Mouse (Mus musculus) embryo, embryonic 9.5 days (tissue): ENCODE measurements at regions not wholly inside any gene's neighbourhood (a gene's known extent, or its start where the extent isn't known, plus 50 kb on each side); places are given as distances from the start of the nearest gene placed in this dataset.

Source experiments
- DNase-seq: peaks from one replicate; pipeline ENCODE4 v3.0.0-alpha.2; 2017; ENCODE audit errors: extremely low spot score

- DNase-seq: no peak
Measured at GRCm38 (mm10) chr10:37449894-37450293, 311.2 kb upstream of the Marcks start.

GRCm38 (mm10) chr10:37447333-37448204, 308.8 kb upstream of the Marcks start:
- DNase-seq: no peak

GRCm38 (mm10) chr10:37439863-37440613, 301.3 kb upstream of the Marcks start:
- no peak for DNase-seq

DNA sequence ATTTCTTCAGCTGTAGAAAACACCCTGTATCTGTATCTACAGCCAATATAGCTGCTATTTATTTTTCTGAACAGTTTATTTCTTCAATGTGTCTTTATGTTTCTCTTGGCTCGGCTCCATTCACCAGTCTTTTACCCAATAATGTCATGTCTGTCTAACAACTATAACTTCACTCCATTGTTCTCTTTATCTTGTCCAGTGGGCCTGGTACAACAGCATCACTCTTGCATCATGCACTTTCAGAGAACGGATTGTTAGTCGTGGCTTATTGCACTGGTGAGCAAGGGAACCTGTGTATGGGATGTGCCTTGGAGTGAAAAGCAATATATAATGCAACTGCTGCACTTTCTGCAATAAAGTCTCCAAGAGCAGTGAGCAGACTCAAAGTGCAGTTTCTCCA, 299.6 kb upstream of the Marcks start:
- DNase-seq: no peak

DNA sequence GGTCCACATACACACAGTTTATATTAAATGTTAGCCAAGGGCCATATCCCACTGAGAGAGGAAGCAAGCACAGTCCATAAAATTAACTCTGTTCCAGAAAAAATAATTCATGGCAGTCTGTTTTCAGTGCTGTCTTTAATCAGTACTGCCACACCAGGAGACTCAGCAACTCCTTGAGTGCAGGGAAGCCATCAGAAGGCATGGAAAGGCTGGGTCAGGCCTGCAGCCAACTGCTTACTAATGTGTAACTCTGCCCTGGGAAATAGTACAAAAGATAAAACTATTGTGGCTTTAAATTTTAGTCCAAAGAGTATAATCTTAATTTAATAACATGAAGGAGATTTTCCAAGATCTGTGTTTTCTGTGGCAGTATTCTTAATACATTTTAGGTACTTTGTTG, 298.1 kb upstream of the Marcks start:
- no peak for DNase-seq

- no peak for DNase-seq
Measured at GRCm38 (mm10) chr10:37434229-37434628, 295.5 kb upstream of the Marcks start.

- no peak for DNase-seq
Measured at GRCm38 (mm10) chr10:37423047-37423446, 284.3 kb upstream of the Marcks start.

- no peak for DNase-seq
Measured at GRCm38 (mm10) chr10:37422612-37423011, 283.9 kb upstream of the Marcks start.

DNA sequence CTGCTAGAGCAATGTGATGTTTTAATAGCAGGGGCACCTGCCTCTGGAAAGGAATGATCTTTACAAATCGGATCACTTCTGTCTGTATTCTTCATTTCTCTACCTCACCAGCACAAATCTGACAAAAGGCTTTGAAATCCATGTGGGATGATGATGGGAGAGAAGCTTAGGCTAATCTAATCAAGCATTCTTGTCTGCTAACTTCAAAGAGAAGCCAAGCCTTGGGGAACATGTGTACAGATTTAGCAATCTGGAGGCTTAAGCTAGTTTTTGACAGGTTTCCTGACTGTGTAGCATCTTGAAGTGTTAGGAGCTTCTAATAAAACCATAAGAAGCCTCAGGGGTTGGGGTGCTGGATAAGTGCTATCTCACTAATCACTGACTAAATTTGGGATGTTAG, 277.6 kb upstream of the Marcks start:
- DNase-seq: no peak

DNA sequence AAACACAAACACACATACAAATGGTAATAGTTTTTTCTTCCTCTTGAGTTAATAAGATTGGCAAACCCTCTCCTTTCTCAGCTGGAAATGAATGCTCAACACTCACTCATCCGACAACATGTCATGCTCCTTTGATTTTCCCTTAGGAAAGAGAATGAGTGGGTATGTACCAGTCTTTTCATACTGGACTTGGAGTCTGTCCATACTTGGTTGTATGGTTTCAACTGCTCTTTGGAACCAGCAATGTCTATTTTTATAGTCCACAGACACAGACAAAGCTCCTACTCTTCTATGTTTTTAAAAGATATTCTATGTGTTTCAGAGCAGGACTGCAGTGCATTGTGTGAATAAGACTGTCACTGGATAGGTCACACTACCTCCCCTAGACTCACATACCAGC, 273.7 kb upstream of the Marcks start:
- DNase-seq: no peak

DNA sequence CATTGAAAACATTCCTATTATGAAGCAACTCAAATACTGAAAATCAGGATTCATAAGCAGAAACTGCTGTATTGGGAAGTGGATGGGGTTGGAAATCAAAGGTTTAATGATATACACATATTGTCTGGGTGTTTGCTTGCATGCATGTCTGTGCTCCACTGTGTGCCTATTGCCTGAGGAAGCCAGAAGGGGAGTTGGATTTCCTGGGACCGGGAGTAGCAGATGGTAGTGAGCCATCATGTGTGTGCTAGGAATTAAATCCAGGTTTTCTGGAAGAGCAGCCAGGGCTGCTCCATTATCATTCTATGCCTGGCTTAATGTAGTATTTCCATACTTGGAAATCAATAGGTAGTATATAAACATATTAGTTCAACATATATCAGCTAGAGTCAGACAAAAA, 271.0 kb upstream of the Marcks start:
- DNase-seq: no peak

GRCm38 (mm10) chr10:37407487-37407886, 268.8 kb upstream of the Marcks start:
- DNase-seq: no peak

GRCm38 (mm10) chr10:37404933-37405332, 266.2 kb upstream of the Marcks start:
- no peak for DNase-seq

GRCm38 (mm10) chr10:37404407-37404806, 265.7 kb upstream of the Marcks start:
- no peak for DNase-seq

GRCm38 (mm10) chr10:37402376-37402775, 263.7 kb upstream of the Marcks start:
- no peak for DNase-seq

- DNase-seq: no peak
Measured at GRCm38 (mm10) chr10:37400991-37401390, 262.3 kb upstream of the Marcks start.

DNA sequence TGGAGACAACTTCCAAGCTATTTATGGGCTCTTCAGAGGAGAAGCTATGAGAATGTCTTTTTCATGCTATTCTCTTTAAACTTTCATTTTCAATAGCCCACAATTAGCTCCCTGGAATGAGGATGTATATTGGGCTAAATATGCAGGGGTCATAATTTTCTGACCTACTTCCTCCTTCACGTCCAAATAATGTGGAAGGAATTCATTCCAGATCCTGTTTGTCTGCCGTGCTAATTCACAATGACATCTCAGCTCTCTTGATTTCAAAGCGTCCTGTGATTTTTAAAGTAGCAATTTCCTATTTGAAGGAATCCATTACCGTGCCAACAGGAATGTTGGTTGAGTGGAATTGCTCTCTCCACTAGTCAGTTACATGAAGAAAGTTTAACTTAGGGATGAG, 261.7 kb upstream of the Marcks start:
- DNase-seq: no peak

GRCm38 (mm10) chr10:37397271-37397991, 258.7 kb upstream of the Marcks start:
- peak; percentile 88 for DNase-seq

DNA sequence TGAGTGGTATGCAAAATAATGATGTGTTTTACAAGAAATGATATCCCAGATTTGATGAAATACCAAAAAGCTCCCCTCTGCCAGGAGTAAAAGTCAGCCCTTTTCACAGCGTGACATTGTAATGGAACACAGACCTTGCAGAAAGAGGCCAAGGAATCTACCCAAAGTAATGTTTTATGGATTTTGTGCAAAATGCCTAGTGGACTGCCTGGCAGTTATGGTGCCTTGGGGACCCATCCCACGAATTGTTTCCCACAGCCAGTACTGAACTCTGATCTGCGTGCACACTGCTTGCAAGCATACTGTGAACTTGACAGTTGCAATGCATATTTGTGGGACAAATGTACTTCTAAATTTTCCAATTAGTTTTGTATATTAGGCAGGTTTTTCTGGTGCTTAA, 251.3 kb upstream of the Marcks start:
- DNase-seq: no peak

- DNase-seq: no peak
Measured at GRCm38 (mm10) chr10:37386216-37386615, 247.5 kb upstream of the Marcks start.

DNA sequence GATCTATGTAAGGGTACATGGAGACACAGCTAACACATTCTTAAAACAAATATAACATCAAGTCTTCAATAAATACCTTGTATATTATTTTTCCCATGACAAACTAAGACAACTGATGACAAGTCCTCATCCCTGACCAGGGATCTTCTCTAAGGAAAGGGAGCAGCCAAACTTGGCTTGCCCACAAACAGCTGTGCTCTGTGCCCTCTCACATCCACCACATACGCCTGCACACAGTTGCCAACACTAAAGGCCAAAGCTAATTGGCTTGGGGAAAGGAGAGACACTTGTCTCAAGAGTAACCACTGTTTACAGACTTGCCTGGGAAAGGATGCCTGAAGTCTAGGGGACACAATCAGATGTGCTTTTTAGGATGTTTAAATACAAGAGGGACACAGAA, 241.3 kb upstream of the Marcks start:
- DNase-seq: no peak

- peak; percentile 55 for DNase-seq
Measured at GRCm38 (mm10) chr10:37378002-37378702, 239.4 kb upstream of the Marcks start.
